Mouse (Mus musculus) liver (tissue): ENCODE data around the gene Supt3.

Experiments
- DNase-seq: peaks from one replicate; pipeline ENCODE4 v3.0.0-alpha.2; 2020; ENCODE audit warnings: mixed read lengths

The Supt3 gene

GRCm38 (mm10) chr17:45058566-45059363 is 281.8 kb downstream of the Supt3 start:
- DNase-seq, result no peak

- no peak for DNase-seq
Observed at GRCm38 (mm10) chr17:45063776-45064175, 286.8 kb downstream of the Supt3 start.

- DNase-seq, result no peak
Observed at GRCm38 (mm10) chr17:45065465-45065864, 288.5 kb downstream of the Supt3 start.

GRCm38 (mm10) chr17:45067441-45067840 is 290.5 kb downstream of the Supt3 start:
- DNase-seq, result no peak

GRCm38 (mm10) chr17:45068321-45068720 is 291.4 kb downstream of the Supt3 start:
- no peak for DNase-seq

GRCm38 (mm10) chr17:45072495-45073347 is 295.8 kb downstream of the Supt3 start:
- no peak for DNase-seq

- DNase-seq, result no peak
Observed at GRCm38 (mm10) chr17:45073348-45073634, 296.3 kb downstream of the Supt3 start.

- DNase-seq, result no peak
Observed at GRCm38 (mm10) chr17:45073779-45074178, 296.8 kb downstream of the Supt3 start.

- no peak for DNase-seq
Observed at GRCm38 (mm10) chr17:45076951-45077350, 300.0 kb downstream of the Supt3 start.

GRCm38 (mm10) chr17:45077921-45078640 is 301.1 kb downstream of the Supt3 start:
- DNase-seq, result no peak

- no peak for DNase-seq
Observed at GRCm38 (mm10) chr17:45081521-45081920, 304.6 kb downstream of the Supt3 start.

- DNase-seq, result no peak
Observed at GRCm38 (mm10) chr17:45081955-45082475, 305.1 kb downstream of the Supt3 start.

- no peak for DNase-seq
Observed at GRCm38 (mm10) chr17:45086361-45086760, 309.4 kb downstream of the Supt3 start.

- no peak for DNase-seq
Observed at GRCm38 (mm10) chr17:45087022-45087421, 310.1 kb downstream of the Supt3 start.

- DNase-seq, result no peak
Observed at GRCm38 (mm10) chr17:45101064-45101463, 324.1 kb downstream of the Supt3 start.

GRCm38 (mm10) chr17:45115386-45115785 is 338.4 kb downstream of the Supt3 start:
- DNase-seq, result no peak

GRCm38 (mm10) chr17:45118565-45119471 is 341.9 kb downstream of the Supt3 start:
- no peak for DNase-seq

GRCm38 (mm10) chr17:45119609-45120201 is 342.8 kb downstream of the Supt3 start:
- DNase-seq, result no peak

- DNase-seq, result no peak
Observed at GRCm38 (mm10) chr17:45123856-45124255, 346.9 kb downstream of the Supt3 start.

GRCm38 (mm10) chr17:45128611-45129010 is 351.7 kb downstream of the Supt3 start:
- DNase-seq, result no peak
